Mouse (Mus musculus): ENCODE results near the gene 1700042G07Rik.

Gene 1700042G07Rik

DNA sequence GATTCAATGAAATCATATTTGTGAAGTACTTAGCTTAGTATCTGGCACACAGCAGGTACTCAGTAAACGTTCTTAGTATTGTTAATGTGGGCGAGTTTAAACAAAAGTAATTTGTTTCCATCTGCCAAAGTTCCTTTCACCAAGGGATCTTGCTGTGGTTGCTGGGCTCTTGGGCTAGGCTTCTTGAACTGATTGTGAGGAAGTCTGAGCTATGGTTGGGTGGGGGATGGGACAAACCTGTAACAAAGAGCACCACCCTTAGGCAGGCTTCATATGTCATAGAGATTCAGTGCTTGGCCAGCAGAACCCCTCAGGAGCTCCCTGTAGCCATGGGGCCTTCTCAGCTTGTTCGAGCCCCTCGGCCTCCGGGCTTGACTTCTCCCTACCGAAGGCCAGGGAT lies at the start of gene 1700042G07Rik, which contains the start of gene Gm49337:
Gene 1700042G07Rik (plus strand): TSS at position 301 of the 400 bp plus-strand sequence.
Gene Gm49337 (plus strand): TSS at position 313 of the 400 bp plus-strand sequence.
- no peak for DNase-seq (ENCODE audit: low spot score in 2 of 2)

DNA sequence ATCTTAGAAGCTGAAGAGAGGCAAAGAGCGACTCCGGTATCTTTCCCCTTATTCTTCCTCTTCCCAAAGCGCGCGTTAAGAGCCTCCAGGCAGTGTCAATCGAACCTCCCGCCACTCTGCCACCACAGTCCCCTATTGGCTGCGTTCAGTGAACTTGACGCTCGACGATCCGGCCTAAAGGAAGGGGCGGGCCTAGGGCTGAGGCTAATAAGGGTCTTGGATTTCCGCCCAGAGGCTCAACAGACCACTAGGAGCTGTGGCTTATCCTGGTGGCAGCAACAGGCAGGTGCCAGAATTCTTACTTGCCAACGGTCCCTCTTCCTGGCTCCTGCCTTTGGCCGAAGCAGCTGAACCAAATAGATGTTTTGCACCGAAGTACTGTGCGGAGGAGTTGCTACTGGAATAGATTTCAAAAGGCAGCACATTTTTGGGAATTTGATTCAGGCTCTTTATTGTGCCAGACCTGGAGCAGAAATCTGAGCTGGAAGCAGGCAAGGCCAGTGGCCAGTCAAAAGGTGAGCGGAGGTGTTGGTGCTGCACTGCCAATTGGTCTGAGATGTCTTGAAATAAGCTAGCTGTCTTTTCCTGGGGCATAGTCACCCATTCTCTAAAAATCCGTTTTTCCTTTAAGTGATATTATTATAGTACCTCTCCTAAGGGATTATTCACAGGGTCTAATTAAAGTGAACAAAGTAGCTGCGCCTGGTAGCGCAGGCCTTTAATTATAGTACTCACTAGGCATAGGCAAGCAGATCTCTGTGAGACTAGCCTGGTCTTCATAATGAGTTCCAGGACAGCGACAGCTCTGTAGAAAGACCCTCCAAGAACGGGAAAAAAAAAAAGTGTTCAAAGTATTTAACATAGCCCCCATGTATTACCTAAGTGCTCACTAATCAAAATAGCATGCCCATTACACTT lies 49.3 kb upstream of the 1700042G07Rik start, which contains the start of the genes Rad54l and Pomgnt1:
Gene Rad54l (minus strand): TSS at position 89 of the 918 bp plus-strand sequence.
Gene Pomgnt1 (plus strand): TSS at position 239 of the 918 bp plus-strand sequence.
- peak; percentile 48 to 70 for DNase-seq (ENCODE audit: low spot score in 2 of 2)

DNA sequence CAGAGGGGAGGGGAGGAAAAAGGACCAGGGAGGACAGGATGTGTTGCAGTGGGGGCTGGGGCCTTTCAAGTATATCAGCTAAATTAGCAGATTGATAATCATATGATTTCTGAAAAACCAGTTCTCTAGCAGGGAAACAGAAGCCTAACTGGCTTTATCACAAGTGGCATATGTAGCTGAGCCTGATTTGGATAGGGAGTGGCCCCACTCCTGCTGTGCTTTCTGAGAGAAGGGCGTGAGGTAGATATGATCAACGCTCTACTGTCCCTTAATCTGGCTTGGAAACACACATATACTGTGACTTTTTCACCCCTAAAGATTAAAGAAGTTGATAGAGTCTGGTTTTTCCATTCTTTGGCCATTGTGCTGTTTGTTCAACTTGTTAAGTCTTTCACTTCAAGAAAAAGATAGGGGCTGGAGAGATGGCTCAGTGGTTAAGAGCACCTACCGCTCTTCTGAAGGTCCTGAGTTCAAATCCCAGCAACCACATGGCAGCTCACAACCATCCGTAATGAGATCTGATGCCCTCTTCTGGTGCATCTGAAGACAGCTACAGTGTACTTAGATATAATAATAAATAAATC lies 47.3 kb upstream of the 1700042G07Rik start:
- no peak for DNase-seq (ENCODE audit: low spot score in 2 of 2)

DNA sequence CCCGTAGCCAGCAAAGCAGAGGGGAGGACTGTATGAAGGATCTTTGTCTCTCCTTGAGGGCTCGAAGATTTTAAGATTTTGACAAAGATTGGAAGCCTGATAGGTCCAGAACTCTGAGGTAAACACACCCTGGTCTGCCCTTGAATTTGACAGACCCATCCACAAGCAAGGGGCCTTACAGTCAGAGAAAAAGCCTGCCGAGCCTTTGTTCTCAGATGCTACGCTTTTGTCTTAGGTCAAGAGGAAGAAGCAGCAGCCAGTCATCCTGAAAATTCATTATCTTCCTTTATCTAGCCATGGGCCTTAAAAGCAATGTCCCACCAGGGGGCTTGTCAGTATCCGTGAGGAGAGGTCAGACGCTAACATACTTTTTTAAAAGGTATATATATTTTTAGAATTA lies 45.2 kb upstream of the 1700042G07Rik start:
- no peak for DNase-seq (ENCODE audit: low spot score in 2 of 2)

DNA sequence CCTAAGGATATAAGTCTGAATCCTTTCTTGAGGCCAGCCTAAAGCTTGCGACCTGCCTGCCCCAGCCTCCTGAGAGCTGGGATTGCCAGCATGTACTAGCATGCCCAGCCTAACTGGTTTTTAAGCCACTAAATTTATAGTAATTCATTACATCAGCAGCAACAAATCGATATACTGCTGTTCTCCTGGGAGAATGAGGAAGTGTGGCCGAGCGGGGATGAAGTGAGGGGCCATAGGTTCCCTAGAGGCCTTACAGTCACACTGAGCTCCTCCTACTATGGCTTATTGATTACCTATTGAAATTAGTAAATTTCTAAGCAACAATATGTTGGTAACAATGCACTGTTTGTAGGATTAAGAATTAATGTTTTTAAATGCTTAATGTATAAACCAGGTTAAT lies 40.0 kb upstream of the 1700042G07Rik start:
- DNase-seq (ENCODE audit: low spot score in 2 of 2) = no peak

DNA sequence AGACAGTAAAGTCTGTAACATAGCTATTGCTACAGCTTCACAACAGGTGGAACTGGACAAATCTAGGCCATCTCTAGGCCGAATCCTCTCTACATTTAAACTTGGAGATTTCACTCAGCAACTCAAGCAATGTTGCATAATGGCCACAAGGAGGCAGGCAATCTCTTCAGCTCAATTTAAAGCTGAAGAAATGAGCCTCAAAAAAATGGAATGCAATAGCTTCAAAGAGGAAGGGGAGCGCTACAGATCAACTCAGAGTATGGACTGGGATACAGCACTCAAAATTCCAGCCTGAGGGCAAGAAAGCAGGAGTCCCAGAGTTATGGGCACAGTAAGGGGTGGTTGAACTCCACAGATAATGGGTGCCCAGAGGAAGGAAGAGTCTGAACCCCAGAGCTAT lies 38.2 kb upstream of the 1700042G07Rik start:
- DNase-seq (ENCODE audit: low spot score in 2 of 2) = no peak

DNA sequence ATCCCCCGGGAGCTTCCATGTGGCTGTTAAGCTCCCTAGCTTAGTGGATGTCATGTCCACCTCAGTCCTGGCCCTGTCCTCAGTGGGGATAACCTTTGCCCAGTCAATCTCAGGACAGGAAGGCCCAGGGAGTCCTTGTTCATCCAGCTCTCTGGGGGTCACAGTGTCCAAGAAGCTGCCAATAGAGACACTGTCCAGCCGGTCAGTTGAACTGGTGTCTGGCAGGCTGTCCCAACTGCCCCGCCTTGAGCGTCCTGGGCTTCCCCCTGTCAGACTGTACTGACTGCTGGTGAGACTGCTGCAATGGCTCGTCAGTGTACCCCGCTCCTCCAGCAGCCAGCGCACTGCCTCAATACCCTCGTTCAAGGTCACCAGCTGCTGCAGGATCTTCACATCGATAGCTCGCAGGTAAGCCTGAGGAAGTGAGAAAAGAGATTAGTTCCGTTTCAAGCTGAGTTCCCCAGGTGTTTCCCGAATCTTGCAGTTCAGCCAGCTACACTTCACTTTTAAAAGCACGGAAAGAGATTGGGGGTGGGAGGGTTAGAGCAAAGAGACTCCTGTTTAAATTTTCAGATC lies 35.7 kb upstream of the 1700042G07Rik start:
- no peak for DNase-seq (ENCODE audit: low spot score in 2 of 2)

DNA sequence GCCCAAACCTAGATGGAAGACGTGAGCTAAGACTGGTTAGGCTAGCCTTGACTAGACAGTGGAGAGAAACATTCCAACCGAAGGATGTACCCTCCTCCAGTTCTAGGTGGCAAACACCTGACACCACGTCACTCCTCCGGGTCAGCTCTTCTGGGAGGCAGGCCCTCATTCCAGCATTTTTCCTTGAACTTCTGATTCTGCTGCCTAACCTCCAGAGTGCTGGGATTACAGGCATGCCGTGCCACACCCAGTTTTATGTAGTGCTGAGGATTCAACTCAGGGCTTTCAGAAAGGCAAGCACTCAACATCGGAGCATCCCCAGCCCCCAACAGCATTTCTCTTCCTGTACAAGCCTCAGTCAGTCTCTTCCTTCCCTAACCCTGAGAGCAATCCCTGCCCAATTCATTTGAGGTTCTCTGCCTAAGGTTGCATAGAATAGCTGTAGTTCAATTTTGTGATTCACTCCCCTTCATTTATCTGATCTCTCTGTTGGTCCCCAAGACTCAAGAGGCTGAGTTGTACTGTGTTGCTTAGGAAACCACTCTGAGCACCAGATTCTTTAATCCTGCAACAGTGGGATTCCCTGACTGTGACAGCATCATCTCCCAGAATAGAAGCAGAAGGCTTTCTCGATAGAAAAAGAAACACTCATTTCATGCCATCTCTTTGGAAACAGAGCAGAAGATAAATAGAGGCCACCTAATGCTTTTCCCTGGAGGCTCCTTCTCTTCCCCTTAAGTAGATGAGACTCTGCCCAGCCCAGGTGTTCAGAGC lies 32.2 kb upstream of the 1700042G07Rik start:
- DNase-seq (ENCODE audit: low spot score in 2 of 2) = no peak

DNA sequence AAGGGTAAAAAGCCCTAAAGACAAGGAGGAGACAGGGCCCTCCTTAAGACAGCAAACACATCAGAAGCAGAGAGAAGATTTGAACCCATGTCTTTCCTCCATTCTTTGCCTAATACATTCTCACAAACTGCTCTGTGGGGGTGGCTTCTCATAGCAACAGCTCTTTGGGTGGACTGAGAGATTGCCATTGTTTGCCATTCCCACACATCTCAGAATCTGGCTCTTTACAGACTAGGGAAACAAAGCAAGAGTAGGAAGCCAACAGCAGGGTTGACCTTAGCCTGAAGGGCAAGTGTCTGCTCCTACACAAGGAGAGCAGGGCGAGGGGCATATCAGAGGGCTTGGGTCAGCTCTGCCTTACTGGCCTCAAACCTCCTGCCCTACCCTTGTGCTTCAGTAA lies 31.4 kb upstream of the 1700042G07Rik start:
- DNase-seq (ENCODE audit: low spot score in 2 of 2) = no peak

DNA sequence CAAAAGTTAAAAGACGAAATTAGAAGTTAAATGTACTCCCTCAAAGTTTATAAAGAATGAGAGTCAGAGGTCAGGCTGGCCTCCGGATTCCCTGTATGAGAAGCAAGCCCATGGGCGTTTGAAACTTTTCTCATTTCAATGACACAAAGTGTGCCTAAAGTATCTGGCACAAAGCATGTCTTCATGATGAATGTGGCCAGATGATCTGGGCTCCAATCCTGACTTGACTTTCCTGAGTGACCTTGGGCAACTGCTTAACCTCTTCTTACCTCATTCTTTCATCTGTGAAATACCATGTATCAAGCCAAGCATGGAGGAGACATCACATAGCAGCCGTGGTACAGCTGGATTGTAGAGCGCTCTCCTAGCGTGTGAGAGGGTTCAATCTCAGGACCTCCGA lies 30.9 kb upstream of the 1700042G07Rik start:
- no peak for DNase-seq (ENCODE audit: low spot score in 2 of 2)

DNA sequence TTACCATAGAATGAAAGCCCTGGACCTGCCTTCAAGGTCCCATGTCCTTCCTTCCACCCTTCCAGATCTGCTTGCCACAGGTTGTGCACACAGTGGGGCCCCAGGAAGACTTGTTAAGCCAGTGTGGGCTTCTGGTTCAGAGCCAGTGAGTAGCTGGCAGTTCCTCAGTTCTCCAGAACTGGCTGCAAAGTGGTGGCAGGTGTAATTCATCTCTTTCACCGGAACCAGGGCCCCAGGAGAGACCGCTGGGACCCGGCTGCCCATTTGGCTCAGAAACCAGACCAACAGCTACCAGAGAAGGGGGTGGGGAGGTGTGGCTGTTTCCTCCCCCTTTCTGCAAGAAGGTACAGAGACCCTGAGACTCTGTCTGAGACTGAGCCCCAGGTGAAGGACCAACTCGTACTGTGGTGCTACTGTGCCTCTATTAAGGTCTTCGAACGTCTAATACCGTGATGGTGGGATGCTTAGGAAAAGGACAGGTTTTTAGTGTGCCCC lies 29.8 kb upstream of the 1700042G07Rik start:
- DNase-seq (ENCODE audit: low spot score in 2 of 2) = no peak

DNA sequence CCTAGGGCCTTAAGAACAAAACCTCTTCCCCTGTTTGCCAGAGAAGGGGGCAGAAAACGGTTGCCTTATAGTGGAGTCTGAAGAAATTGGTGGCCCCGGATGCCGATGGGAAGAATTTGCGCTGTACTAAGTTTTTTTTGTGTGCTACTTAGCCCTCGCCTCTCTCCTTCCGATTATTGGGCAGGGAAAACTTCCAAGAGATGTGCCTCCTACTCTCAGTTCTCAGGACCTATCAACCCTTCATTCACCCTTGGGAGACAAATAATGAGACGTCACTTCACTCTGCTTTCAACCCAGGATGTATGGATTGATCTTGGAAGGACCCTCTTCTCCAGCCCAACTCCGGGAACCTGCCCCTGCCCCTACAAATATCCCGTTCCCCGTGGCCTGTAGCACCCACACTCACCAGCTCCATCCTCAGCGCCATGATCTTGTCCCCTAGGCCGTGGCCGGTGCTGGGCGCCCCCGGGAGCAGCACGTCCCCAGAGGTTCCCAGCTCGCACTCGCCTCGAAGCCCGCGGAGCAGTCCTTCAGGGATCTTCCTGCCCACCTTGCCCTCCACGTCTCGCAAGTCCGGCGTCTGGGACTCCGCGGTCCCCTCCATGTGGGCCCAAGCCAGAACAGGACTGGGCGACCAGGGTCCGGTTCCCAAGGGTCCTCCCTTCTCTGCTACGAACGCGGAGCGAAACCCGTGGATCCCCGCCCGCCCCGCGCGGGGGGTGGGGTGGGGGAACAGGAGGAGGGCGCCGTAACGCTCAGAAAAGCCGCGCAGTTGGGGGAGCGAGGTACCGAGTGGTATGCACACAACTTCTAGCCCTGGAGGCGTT lies 29.1 kb upstream of the 1700042G07Rik start:
- peak; percentile 36 to 76 for DNase-seq (ENCODE audit: low spot score in 2 of 2)

DNA sequence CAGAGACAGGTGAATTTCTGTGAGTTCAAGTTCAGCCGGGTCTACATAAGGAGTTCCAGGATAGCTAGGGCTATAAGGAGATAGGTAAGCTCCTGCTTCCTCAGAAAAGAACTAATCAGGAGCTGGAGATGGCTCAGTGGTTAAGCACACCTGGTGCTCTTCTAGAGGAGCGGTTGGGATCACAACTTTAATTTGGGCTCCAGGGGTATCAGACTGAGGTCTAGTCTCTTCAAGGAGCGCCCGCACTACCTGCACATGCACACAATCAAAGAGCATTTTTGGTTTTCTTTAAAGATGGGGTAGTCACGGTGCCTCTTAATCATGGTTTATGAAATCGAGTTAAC lies 23.4 kb upstream of the 1700042G07Rik start:
- no peak for DNase-seq (ENCODE audit: low spot score in 2 of 2)

DNA sequence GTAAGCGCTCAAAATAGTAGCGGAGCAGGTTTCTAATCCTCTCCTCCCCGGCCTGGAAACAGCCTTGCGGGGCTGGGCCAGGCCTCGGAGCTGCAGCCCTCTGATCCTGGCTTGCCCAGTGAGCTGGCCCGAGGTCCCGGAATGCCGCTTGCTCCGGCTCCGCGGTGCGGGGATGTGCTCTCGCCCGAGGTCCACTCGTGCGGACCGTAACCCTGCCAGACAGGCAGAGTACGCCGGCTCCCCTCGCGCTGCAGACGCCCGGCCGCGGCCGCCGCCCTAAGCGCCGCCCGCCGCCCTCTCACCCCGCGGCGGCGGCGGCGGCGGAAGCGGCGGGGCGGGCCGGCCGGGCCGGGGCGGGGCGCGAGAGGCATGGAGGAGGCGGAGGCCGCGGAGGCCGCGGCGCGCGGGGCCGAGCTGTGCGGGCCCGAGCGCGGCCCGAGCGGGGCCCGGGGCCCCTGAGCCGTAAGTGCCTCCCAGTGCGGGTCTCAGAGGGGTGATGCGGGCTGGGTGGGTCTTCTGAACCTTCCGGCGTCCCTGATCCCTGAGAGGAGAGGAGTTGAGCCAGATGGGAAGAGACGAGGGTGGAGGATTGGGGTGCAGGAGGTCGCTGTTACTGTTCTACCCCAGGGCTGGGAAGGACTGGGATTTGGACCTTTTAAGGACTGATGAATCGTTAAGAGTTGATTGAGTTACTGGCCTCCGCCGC lies 22.9 kb upstream of the 1700042G07Rik start:
- DNase-seq (ENCODE audit: low spot score in 2 of 2) = peak; percentile 48 to 61

DNA sequence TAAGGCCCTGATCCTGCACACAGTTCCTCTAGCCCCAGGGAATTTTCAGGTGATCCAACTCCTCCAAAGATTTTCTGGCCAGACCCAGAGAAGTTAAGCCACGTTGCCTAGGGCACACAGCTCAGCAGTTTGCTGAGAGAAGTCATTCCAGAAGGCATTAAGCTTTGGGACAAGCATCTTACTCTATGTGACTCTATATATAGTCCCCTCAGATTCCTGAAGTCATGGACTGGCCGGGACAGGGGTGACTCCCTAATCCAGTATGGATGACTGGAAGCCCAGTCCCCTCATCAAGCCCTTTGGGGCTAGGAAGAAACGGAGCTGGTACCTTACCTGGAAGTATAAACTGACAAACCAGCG lies 22.3 kb upstream of the 1700042G07Rik start:
- no peak for DNase-seq (ENCODE audit: low spot score in 2 of 2)

DNA sequence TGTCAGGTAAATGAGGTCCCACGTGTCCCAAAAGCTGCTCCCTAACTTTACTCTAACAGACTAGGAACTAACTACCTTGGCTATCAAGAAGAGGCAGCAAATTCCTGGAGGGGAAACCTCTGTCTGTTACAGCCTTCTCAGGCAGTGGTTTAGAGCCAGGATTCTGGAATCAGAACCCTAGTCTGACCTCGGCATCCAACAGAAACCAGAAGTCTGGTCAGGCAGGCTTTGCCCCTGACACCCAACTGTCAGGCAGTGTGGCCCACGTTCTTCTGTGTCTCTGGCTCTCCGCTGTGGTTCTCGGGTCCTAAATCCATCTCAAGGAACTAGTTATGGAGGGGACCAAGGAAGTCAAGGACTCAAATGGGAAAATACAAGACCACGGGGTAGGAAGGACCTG lies 21.9 kb upstream of the 1700042G07Rik start, which contains the start of gene Lurap1:
Gene Lurap1 (minus strand): TSS at position 101 of the 400 bp plus-strand sequence.
- no peak for DNase-seq (ENCODE audit: low spot score in 2 of 2)

DNA sequence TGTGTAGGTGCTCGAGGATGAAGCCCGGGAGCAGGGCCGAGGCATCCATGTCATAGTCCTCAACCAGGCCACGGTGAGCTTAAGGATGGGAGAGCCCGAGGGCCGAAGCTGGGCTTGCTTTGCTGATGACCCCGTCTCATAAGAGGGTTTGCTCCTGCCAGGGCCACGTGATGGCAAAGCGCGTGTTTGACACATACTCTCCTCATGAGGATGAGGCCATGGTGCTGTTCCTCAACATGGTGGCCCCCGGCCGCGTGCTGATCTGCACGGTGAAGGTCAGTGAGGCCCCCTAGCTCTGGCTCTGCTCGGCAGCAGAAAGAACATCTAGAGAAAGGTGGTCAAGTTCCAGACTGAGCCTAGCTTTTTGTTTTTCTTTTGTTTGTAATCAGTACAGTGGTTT lies 20.5 kb upstream of the 1700042G07Rik start:
- DNase-seq (ENCODE audit: low spot score in 2 of 2) = no peak

DNA sequence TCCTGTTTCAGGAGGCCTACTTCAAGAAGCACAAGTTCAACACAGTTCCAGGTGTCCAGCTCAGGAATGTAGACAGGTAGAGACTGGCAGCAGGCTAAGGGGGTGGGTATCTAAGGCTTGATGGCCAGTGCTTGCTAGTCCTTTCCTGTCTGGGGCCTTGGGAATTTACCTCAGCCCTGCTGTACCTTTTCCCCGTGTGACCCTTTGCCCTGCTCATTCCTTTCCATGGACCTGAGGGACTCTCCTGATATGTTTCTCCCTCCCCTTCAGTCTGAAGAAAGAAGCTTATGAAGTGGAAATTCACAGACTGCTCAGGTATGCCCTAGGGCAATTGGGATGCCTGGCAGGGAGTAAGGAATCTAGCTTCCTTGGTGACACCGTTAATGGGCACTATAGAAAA lies 15.3 kb upstream of the 1700042G07Rik start:
- DNase-seq (ENCODE audit: low spot score in 2 of 2) = no peak

DNA sequence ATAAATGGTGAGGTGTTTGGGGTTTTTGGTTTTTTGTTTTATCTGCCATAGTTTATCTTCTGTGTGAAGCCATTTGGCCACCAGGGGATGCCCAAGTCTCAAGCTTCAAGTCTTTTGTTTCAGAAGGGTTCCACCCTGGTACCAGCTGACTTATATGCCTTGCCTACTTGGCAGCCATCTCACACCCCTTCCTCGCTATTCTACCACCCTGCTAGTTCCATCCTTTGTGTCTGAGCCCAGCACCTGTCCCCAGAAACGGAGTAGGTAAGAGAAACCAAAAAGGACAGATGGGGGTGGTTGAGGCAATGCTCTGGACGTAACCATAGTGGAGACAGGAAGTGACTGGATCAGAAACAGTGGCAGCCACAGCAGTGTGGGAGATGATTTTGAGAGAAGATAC lies 13.3 kb upstream of the 1700042G07Rik start:
- DNase-seq (ENCODE audit: low spot score in 2 of 2) = no peak

DNA sequence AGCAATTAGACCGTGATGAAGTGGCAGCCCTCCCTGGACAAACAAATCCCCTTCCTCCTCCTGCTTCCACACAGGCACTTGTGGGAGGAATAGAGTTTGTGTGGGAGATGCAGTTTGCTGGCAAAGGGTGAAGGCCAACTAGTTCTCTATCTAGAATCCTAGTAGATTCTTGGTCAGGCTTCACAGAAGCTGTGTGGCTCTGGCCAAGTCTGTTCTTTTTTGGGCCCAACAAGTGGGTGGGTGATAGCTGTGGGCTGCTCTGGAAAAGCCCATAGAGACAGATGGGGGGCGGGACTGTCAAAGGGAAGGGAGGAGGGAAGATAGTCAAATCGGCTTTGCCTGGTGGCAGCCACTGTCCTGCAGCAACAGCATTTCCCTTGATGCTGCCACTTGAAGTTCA lies 12.4 kb upstream of the 1700042G07Rik start:
- no peak for DNase-seq (ENCODE audit: low spot score in 2 of 2)
